Mouse (Mus musculus): Measurements from ENCODE around the gene Tmsb15b2. TPM values are rescaled to one million over a fixed set of nuclear protein-coding genes. Genes with fewer than 3 reads are reported as not detected.

Gene Tmsb15b2
- polyA plus RNA-seq (2012; rRNA removed; ENCODE audit: low replicate concordance), result not detected in 2 replicates

DNA sequence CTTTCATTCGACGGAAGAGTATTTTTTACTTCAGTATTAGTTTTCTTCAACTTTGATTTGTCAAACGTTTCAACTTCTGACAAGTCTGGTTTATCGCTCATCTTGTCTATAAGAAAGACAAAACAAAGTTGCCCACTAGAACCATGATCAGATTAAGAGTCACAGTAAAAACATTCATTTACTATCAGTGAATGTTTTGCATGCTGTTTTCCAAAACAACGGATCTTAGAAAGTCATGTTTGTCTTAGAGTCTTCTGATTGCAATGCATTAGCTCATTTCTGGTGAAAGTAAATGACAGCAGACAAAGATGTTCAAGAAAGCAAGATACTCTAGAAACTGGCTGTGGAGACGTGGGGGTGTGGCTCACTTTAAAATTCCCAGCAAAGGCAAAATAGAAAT, at the start of gene Tmsb15b2:
Tmsb15b2 (minus strand) TSS at position 101 of the 400 bp plus-strand sequence.

DNA sequence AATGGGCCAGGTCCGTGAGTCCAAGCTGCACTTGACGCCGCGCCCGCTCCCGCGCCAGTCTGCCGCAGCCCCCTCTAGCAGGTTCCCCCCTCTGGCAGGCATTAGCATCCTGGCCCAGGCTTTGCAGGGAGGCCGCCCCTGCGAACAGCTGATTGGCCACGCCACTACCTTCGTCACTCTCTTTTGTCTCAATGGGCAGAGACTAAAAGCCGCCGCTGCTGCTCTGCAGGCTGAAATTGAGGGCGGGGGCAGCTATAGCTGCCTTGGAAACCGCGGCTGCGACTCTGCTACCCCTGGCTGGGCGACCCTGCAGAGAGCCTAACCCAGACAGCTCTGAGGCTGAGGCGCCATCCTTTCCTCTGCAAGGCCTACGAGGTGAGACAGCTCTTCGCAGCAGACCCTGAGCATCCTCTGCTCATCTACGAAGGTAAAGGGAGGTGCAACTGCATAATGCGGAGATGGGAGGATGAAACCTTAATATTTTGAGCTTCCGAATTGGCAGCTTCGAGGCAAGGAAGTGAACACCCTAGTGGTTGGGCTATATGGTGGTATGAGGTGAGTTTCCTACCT, 17.8 kb upstream of the Tmsb15b2 start, which contains the start of gene Zcchc18:
Zcchc18 (plus strand) TSS at position 178 of the 570 bp plus-strand sequence.

DNA sequence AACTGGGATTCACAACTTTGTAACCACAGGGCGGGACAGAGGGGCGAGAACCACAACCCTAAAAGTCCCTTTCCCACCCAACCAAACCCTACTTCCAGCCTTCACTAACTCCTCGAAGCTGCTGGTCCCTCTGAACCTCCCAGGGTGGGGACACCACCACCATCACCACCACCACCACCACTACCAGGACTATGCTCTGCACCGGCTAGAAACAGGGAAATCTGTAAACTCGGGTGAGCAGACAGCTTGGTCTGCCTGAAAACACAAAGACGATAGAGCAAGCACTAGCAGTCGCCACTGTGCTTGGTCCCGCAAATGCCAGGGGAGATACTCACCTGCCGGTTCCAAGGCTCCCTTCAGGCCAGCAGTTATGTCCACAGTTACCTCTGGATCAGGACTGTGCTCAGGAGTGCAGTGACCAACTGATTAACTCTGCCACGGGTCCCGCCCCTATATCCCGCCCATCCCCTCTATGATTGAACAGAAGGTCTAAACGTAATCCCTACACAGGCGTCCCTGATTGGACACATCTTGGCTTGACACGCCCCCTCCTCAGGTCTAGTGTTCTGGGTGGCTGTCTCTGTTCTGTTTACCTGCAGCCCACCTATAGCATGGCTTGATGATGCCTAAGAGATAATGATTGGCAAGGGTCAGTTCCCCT, 1.3 kb upstream of the Tmsb15b2 start, which contains the start of the genes Tmsb15l and Tmsb15b1:
Tmsb15l (minus strand) TSS at position 446 of the 661 bp plus-strand sequence.
Tmsb15b1 (minus strand) TSS at position 451 of the 661 bp plus-strand sequence.

DNA sequence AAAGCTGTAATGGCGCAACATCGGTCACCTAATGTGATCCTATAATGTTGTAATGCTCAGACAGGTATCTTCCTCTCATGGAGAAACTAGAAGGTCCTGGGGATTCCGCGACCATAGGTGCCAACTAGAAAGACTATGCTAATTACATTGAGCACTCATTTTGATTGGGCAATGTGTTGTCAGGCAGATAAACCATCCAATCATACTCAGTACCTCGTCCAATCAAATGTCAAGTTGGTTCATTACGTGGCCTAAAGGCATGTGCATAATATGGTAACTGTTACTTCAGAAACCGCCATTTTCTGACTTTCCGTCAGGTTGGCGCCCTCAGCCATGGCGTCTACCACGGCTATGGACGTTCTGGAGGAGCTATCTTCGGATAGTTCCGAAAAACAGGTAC, 48.3 kb downstream of the Tmsb15b2 start, which contains the start of gene H2bfm:
H2bfm (plus strand) TSS at position 295 of the 400 bp plus-strand sequence.

Other genes starting within 250 kb of the Tmsb15b2 start
- 57.8 and 91.2 TPM in 2 replicates for gene Morf4l2, start 231.8 kb downstream of the Tmsb15b2 start, polyA plus RNA-seq (2012; rRNA removed; ENCODE audit: low replicate concordance)
- gene Glra4, start 195.4 kb downstream of the Tmsb15b2 start, polyA plus RNA-seq (2012; rRNA removed; ENCODE audit: low replicate concordance), result not detected in 2 replicates
- 3.9 and 6.1 TPM in 2 replicates for gene Plp1, start 152.8 kb downstream of the Tmsb15b2 start, polyA plus RNA-seq (2012; rRNA removed; ENCODE audit: low replicate concordance)
- 0.03 TPM in 1 of 2 replicates, not detected in the other for gene Rab9b, start 106.7 kb downstream of the Tmsb15b2 start, polyA plus RNA-seq (2012; rRNA removed; ENCODE audit: low replicate concordance)
- not detected in 2 replicates for gene H2bfm, start 48.2 kb downstream of the Tmsb15b2 start, polyA plus RNA-seq (2012; rRNA removed; ENCODE audit: low replicate concordance)
- gene Tmsb15l, start 1.4 kb upstream of the Tmsb15b2 start, polyA plus RNA-seq (2012; rRNA removed; ENCODE audit: low replicate concordance), result 0.23 and 0.62 TPM in 2 replicates
- 2.5 TPM in 1 of 2 replicates, not detected in the other for gene Tmsb15b1, start 1.4 kb upstream of the Tmsb15b2 start, polyA plus RNA-seq (2012; rRNA removed; ENCODE audit: low replicate concordance)
- 0.20 and 1.5 TPM in 2 replicates for gene Zcchc18, start 17.7 kb upstream of the Tmsb15b2 start, polyA plus RNA-seq (2012; rRNA removed; ENCODE audit: low replicate concordance)
- gene Slc25a53, start 62.8 kb upstream of the Tmsb15b2 start, polyA plus RNA-seq (2012; rRNA removed; ENCODE audit: low replicate concordance), result 2.6 and 3.9 TPM in 2 replicates
- 0.56 and 1.2 TPM in 2 replicates for gene Fam199x, start 74.1 kb upstream of the Tmsb15b2 start, polyA plus RNA-seq (2012; rRNA removed; ENCODE audit: low replicate concordance)
- gene Esx1, start 146.6 kb upstream of the Tmsb15b2 start, polyA plus RNA-seq (2012; rRNA removed; ENCODE audit: low replicate concordance), result not detected in 2 replicates